Mouse (Mus musculus) common myeloid progenitor, adult 5-6 weeks (primary cell): ENCODE measurements around the gene Rasgef1b. TPM values are rescaled to one million over a fixed set of nuclear protein-coding genes. Genes with fewer than 3 reads are reported as not detected.

Experiments used
- ATAC-seq: replicated peaks from 2 replicates; pipeline ENCODE4 v1.8.0; 2016; ENCODE audit warnings: low read depth, mild to moderate bottlenecking, moderate TSS enrichment, inconsistent platforms; ENCODE audit not compliant: poor library complexity, severe bottlenecking
- total RNA-seq: library from RNA; stranded (forward); fragments of 200-1000, 187-1606 nt; gene quantifications from 2 replicates; pipeline ENCODE4 v1.2.3, GENCODE M21; 2017

Gene Rasgef1b
- total RNA-seq, 1 experiment from 2014 or later: 2.4 TPM

DNA sequence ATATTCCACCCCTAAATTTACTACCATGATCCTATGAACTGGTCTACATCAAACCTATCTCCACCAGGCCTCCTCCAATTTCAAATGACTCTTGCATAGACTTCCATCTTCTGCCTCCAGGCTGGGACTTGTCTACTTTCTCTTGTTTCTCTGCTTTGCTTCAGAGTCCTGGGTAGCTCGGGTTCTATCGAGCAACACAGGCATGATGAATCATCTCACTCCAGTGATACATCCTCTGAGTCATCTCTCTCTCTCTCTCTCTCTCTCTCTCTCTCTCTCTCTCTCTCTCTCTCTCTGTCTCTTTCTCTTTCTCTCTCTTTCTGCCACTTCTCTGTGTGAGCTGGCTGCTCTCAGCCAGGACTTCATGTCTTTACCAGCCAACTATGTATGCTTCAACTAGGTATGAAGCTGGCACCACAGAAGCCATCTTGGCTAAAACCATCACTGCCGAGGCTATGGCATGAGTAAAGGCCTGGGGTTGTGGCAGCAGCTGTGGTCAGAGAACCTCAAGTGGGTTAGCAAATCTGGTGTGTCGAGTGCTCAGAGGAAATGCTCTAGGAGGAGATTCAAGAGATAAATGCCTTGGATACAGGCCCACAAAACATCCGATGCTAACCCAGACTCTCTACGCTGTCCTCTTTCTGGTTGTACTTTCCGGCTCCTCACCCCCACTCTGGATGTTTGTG, 229.3 kb downstream of the Rasgef1b start:
- peak; percentile 80 for ATAC-seq

DNA sequence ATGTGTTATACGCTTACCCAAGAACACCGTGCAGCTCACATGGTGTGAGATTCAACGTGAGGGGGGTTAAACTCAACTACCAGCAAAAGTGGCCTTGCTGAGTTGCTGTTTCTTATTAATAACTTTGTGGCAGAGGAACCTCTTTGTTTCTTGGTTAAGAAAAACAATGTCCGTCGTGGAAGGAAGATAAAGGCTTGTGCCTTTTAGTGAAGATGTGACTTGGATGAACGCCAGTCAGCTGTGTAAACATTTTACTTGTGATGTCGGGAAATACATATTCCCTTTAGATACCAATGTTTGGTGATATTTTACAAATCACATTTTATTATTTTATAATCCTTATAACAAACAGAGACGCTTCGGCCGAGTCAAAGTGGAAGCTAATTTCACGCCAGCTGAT, 231.0 kb downstream of the Rasgef1b start:
- no peak for ATAC-seq

DNA sequence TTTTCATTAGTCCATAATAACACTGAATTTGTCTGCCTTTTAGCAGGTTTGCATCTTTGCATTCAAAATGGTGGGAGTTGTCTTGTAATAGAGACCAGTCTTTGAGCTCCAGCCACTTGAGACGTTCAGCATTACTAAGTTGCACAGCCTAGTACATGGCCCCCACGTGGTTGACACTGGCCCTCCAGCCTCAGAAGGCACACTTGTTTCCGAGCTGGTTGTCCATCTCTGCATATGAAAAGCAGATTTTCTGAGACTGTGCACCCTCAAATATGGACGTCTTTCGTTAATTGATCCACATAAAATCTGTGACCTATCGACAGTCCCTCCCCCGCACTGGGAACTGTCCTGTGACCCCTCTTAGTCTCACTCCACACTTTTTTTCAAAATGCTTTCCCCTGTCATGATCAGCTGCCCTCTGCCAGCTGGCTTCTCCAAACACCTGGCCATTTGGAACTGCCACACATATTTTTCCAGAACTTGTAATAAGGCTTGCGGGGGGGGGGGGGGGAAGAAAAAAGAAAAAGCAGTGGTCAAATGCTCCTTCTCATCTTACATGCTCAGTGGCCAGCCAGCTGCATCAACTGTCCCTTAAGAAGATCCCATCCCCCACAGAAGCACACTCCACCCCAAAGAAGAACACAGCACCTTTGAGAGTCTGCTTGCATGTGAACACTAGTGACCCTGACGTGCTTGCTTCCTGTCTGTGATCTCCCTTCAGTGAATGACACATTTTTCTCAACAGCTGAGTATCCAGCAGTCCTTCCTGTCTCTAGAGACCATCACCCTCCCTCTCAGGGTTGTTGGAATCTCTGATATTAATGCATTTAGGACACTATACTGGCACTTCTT, 231.7 kb downstream of the Rasgef1b start:
- no peak for ATAC-seq

DNA sequence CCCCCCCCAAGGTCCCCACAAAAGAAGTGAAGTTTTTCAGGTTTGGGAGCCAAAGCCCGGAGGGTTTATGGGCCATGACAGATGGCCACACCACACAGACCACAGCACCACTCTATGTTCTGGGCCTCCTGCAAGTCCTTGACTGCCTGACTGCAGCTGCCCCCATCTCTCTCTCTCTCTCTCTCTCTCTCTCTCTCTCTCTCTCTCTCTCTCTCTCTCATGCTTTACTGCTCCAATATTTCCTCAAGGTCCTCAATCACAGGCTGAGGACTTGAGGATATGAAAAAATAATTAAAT, 232.8 kb downstream of the Rasgef1b start:
- ATAC-seq: no peak

DNA sequence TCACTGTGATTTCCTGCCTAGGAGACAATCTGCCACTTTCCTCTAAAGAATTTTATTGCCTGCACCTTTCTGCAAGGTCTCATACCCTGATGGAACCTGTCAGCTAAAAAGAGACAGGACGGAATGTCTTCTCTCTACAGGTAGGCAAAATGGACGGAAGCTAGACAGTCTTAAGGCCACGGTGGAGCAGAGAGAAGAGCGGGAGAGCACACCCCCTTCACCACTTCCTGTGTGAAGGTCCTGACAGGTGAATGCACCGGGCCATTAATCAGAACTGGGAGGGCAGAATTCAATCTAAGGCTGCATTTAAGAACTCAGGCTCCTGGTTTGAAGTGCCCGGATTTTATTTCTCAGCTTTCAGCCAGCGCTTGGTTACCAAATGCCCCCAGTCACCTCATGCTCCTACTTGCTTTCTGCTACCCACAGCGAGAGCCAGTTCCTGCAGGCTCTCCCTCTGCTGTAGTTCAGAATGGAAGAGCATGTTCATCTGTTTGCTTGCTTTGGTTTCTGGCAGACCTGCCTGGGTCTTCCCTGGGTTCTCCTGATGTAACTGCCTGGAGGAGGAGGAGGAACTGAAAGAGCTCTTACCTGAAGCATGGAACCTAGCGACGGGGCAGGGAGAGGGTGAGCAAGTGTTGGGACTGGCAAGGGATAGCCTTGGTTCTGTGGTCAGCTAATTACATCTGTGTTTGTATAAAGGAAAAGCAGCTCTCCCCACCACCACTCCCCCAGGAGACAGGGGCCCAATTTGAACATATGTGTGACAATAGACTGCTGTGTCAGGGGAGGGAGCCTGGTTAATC, 233.3 kb downstream of the Rasgef1b start:
- ATAC-seq: no peak

DNA sequence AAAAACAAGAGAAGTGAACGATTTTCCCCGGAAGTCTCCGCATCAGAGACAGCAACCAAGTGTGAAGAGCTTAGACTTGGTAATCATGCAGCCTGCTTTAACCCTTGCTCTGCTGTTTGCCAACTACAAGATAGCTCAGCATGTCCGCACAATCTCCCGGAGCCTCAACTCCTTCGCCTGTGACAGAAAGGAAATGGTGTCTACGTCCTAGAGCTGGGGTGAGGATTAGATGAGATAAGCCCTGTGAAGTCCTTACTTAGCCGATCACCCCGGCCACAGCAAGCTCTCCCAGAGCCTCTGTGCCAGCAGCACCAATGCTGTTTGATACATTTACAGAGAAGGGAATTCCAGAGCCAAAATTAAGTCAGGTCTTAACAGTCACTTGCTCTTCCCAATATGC, 235.0 kb downstream of the Rasgef1b start:
- no peak for ATAC-seq

DNA sequence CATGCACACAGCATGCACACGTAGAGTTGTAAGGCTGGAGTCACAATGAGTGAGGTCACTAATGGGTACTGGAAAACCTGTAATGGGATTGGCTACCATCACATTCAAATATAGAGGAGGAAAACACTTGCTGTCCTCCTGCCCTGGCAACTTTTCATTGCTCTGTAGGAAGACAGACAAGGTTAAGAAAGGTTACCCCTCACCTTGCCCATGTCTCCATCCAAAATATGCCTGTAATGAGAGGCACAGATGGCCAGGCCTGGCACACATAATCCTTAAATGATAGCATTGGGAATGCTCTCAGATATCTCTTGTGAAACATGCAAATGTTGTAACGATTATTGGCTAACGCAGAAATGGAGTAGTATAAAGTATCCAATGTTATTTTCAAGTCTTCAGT, 235.8 kb downstream of the Rasgef1b start:
- ATAC-seq: no peak

DNA sequence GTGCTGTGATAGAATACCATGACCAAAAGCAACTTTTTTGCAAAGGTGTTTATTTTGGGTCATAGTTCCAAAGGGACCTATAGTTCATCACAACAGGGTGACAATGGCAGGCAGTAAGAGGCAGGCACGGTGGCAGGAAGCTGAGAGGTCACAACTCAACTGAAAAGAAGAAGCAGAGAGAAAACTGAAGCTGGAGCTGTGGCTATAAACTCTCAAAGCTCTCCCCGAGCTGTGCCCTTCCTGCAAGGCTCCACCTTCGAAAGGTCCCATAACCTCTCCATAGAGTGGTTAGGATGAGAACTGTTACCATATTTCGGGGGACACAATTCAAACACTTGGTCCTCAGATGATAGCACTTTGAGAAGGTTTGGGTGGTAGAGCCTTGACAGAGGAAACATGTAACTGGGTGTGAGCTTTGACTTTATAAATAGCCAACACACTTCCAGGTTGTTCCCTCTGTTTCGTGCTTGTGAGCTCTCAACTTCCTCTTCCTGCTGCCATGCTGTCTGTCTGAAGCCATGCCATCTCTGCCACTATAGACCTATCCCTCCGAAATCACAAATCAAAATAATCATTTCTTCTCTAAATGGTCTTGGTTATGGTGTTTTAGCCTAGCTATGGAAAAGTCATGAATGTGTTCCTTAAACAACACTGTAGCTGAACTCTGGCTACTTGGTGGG, 240.2 kb downstream of the Rasgef1b start:
- peak; percentile 46; the same call in 1 of the 2 replicates for ATAC-seq

DNA sequence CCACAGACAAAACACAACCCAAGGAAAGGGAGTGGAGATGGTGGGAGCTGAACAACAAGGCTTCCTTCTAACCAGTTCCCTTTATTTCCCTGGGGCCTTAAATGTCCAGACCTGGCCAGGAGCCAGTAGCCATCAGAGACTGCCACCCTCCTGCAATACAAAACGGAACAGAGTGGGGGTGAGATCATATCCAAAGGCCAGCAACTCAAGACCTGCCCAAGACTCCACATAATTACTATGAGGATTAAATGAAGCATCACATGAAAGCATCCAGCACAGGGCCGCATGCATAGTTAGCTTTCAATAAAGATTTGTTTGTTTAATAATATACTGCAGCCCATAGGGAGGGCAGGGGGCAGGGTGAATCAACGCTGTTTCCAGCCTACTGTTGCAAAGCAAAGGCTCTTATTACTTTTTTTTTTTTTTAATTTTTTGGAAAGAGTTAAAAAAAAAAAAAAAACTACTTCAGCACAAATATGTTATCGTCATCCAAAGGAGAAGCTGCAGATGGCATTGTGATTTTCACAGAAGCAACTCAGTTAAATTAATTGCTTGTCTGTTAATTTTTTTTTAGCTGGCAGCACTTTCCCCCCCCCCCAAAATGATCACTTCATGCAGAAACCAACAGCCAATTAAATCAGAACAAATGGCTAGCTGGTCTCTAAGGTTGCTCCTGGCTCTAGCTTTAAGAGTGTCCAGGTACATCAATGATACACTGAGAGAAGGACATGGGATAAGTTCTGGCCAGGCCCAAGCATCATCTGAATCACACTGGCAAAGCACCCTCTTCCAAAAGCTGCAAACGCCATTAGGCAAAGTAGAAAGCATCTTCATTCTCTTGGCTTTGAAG, 241.6 kb downstream of the Rasgef1b start:
- peak; percentile 43; the same call in 1 of the 2 replicates for ATAC-seq

DNA sequence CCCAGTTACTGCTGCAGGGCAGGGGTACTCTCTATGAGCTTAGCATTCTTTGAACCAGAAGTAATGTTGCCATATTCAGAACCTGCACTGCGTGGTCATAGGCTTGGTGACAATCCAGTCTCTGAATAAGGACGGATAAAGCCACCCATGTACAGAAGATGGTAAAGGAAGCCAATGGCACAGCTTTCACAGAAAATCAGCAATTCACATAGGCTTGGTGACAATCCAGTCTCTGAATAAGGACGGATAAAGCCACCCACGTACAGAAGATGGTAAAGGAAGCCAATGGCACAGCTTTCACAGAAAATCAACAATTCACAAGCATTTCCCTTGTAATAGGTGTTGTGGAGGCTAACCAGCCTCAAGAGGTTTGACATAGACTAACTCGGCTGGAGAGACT, 245.7 kb downstream of the Rasgef1b start:
- no peak for ATAC-seq

DNA sequence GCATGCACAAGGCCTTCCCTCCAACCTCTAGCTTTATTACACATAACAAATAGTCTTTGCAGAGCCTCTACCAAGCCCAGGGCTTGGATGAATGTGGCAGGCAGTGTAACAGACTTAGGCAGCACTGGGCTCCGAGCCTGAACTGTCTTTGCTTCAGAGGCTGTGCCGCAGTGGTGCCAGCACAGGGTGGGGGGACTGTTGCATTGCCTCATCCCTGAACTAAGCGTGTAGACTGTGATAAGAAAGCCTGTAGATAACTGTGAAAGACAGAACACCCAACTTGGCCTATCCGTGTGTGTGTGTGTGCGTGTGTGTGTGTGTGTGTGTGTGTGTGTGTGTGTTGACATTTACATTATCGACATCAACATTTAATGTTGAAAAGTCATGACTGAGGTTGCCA, 246.3 kb downstream of the Rasgef1b start:
- no peak for ATAC-seq

DNA sequence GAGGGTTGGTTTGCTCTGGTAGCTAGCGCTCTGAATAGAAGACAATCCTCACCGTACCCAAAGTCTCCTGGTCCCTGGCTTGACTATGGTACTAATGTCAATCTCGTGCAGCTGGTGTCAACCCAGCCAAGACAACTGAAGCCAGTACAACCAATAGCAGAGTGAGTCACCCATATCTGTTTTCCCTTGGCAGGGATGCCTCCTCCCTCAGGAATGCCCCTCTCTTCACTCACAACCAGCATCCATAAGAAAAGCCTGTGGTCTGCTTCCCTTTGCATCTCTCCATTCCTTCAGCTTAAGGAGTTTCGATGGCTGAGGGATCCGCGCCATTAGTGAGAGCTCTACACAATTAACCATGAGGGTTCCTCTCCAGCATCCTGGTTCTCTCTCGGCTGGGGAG, 246.8 kb downstream of the Rasgef1b start:
- no peak for ATAC-seq

DNA sequence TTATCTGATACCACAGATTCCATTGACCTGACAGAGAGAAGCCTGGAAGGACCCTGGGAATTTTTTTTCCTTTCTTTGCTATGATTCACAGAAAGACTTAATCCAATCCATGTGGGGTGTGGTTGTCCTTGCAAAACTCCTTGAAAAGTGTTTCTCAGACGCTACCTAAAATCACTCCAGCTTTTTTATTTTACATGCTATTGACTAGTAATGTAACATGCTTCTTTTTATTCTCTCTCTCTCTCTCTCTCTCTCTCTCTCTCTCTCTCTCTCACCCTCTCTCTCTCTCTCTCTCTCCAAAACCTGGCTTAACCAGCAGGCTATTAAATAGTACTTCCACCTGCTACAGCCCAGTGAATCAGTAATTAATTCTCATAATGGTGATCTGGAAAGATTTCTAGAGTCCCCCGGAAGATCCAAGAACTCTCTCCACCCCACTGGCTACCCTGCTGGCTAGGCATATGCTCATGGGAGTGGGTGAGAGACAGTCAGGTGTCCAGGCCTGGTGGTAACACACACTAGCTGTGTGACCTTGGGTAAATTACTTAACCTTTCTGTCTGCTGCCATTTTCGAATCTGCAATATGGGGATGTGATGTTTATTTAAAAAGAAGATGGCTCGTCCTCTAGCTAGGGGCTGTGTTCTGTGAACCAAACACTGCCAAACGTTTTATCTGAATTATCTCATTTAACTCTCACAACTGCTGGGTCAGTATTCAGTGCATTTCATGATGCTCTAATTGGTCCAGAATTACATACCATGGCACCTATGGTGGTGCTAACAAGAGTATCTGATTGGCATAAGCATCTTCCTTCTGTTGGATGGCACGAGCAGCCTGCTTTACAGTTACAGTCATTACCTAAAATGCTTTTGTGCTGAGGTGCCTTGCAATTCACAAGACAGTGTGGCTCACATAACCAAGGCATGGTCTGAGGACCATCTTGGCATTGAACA, 248.5 kb downstream of the Rasgef1b start:
- no peak for ATAC-seq

DNA sequence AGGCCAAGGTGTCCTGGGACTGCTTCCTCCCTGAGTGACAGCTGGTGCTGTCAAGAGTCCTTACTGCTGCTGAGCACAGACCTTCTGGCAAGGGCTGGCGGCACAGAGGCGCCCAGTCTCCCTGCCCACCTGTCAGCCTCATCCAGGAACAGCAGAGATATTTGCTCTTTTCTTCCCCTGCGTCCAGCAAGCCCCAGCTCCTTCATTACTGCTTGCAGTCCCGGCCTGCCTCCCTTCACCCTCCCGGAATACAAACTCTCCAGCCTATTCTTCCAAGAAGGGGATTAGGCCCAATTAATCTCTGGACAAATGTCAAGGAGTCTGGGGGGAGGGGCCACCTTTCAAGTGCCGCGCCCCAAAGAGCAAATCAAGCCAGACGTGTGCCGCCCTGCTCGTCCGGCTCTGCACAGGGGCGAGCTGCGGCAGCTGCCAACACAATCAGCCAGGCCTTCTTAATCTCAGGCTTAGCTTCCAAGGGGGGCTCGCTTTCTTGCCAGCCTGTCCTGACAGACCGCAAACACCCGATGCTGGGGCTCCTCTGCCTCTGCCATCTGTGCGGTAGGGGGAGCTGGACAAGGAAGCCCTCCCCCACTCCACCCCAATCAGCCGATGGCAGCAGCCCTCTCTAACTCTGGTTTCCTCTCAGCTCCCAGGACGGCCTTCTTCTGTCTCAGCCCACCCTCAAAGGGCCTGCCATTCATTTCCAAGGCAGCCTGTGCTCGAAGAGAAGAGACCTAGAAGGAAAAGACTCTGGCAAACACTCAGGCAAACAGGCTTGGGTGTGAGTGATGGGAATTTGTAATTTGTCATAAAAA, 249.4 kb downstream of the Rasgef1b start:
- ATAC-seq: peak; percentile 86

DNA sequence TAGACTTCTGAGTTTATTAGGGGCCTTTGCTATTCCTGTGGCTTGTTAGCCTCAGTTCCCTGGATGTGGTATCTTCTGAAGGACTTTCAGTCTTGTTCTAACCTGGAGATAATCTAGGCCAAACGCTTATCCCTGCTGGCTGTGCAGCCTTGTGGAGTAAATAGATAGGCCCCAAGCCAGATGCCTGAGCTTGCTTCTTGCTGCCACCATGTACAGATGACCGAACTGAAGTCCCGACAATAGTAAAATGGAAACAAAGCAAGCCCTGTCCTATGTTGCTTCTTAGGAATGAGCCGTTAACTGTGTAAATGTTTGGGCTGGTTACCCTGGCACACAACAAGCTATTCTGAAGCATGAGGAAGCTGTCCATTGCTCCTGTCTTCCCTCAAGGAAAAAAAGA, 250.1 kb downstream of the Rasgef1b start:
- peak; percentile 29 for ATAC-seq

DNA sequence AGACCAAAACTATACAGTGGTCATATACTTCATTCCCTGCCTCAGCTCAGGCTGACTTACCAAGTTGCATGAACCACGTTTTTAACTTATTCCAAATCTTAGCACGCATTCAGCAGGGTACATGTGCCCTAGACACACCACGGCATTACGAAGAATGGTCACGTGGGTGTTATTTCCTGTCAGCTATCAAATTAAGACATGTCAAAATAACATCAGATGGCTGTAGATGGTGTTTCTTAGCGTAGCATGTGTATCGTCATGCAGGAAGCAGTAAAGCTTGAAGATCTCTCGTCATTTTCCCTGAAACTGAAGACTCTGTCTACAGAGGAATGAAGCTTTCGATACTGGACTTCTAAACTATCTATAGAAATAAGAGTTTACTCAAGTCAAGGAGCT, 251.4 kb downstream of the Rasgef1b start:
- ATAC-seq: no peak

DNA sequence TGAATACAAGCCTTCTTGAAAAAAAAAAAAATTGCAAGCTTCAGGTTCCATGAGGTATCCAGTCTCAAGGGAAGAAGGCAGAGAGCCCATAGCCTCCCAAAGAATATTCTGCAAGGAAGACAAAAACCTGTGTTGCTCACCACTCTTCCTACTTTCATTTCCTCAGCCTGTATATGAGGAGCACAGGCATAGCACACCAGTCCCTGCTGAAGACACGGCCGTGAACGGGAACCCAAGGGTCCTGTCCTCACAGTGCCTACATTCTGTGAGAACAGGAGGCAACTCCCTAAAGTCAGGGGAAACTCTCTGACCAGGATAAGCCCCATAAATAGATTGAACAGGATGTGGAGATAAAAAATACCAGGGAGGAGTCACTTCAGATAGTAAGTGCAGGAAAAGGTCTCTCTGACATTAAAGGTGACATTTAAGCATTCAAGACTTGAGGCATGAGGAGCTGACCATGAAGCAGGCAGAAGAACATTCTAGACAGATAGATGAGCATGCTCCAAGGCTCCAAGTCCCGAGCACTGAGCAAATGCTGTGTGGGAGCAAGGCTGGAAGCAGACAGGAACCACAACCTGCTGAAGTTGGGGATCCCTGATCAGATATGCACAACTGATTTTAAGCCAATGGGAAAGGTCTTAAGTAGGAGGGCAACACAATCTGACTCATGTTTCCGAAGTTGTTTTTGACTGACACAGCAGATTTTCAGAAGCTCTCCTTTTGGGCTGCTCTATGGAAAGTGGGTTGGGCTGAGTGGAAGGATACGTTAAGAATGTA, 252.0 kb downstream of the Rasgef1b start:
- ATAC-seq: no peak
